Mouse (Mus musculus): Measurements from ENCODE around the gene Acly.
"Not testable (repeated sequence)": the region's sequence is repeated elsewhere in the genome, so short reads cannot be mapped to it uniquely, and the experiment has no call there.

The Acly gene

DNA sequence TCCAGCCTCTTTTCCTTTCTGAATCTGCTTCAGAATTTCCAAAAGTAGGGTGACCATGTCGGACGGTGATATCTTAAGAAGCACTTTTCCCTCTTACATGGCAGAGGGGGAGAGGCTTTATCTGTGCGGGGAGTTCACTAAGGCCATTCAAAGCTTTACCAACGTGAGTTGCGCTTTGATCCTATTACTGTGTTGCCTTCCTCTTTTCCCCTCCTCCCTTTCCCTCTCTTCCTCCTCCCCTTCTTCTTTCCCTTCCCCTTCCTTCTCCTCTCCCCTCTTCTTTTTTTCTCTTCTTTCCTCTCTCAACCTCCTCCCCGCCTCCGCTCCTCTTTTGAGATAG is 17.9 kb upstream of the Acly start:
- no peak for DNase-seq (ENCODE audit: low spot score)

DNA sequence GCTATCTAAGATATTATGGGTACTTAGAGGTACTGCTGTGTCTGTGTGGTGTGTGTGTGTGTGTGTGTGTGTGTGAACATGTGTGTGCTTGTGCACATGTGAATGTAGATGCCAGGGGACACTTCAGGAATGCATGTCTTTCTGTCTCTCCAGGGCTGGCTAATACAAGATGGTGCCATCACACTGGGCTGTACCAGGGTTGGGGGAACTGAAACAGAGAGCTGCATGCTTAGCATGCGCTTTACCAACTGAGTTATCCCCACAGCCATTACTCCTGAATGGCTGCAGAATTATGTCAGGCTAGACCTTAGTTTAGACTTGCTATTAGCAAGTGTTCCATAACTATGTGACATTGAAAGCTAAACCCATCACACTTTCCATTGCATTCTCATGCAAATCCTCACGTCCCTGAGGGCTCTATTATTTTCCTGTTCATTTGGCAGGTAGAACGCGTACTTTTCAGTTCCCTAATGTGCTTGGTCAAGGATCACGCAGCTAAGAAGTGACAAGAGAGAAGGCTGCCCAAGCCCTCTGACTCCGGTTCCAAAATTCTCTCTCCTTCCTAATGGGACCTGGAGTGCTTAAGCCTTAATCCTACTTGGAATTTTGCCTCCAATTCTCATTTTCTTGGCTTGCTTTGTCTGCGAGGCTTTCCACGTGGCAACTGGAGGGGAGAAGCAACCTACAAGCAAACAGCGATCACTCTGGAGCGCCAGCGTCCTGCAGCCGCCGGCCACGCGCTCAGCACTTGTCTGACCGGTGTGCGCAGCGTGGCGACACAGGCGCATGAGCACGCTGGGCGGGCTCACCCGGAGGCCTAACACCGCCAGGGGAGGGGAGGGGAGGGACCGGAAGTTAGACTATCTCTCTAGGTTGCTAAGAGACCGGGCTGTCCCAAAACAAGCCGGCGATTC is 17.3 kb upstream of the Acly start, which contains the start of gene Ttc25:
Gene Ttc25 (plus strand): TSS at position 776 of the 914 bp plus-strand sequence.
- DNase-seq (ENCODE audit: low spot score) = peak; percentile 94

DNA sequence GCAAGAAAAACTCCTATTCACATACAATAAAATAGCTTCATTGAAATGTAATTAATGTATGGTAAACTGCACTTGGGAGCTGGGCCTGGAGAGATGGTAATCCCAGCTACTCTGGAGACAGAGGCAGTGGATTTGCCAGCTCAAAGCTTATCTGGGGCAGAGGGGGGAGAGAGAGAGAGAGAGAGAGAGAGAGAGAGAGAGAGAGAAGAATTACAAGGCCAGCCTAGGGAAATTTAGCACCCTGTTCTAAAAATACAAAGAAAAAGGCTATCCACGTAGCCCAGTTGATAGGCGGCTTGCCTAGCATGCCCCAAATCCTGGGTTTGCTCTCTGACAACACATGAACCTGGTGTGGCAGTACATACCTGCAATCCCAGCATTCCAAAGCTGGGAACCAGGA is 13.8 kb upstream of the Acly start:
- no peak for DNase-seq (ENCODE audit: low spot score)

DNA sequence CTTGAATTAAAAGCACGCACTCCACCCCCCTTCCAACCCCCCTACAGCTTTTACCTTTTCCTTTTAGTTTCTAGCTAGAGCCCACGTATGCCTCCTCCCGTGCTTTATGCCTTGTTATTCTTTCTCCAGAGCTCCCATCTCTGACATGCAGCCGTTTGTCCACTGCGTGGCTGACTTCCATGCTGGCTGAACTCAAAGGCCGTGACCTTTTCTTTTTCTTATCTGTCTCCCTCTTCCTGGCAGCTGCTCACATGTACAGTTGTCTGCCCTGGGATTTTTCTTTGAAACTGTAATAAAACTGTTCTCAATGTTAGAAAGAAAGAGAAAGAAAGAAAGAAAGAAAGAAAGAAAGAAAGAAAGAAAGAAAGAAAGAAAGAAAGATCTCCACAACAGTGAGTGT is 13.2 kb upstream of the Acly start:
- no peak for DNase-seq (ENCODE audit: low spot score)

DNA sequence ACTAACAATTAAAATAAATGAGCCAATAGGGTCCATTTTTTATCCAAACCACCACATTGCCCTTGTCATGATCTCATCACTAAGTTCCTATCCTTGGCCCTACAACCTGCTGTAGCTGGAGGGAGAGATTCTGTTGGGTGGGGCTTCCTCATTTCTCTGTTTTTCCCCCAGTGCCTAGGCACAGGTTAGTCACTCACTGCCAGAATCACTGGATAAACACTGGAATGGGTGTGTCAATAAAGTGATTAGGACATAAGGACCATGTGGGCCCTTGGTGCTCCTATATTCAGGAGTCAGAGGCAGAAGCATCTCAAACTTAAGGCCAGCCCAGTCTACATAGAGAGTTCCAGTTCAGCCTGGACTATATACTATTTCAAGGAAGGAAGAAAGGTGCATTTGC is 8.7 kb upstream of the Acly start:
- no peak for DNase-seq (ENCODE audit: low spot score)

- peak; percentile 70 for DNase-seq (ENCODE audit: low spot score)
Measured at GRCm38 (mm10) chr11:100535996-100536395, 8.2 kb upstream of the Acly start.

GRCm38 (mm10) chr11:100534821-100535220 is 7.0 kb upstream of the Acly start:
- not testable (repeated sequence) for DNase-seq (ENCODE audit: low spot score)

DNA sequence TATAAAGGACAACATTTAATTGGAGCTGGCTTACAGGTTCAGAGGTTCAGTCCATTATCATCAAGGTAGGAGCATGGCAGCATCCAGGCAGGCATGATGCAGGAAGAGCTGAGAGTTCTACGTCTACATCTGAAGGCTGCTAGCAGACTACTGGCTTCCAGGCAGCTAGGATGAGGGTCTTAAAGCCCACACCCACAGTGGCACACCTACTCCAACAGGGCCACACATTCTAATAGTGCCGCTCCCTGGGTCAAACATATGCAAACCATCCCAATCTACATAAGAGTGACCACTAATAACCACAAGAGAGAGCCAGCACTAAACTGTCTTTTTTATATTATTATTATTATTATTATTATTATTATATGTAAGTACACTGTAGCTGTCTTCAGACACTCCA is 6.6 kb upstream of the Acly start:
- DNase-seq (ENCODE audit: low spot score) = not testable (repeated sequence)

DNA sequence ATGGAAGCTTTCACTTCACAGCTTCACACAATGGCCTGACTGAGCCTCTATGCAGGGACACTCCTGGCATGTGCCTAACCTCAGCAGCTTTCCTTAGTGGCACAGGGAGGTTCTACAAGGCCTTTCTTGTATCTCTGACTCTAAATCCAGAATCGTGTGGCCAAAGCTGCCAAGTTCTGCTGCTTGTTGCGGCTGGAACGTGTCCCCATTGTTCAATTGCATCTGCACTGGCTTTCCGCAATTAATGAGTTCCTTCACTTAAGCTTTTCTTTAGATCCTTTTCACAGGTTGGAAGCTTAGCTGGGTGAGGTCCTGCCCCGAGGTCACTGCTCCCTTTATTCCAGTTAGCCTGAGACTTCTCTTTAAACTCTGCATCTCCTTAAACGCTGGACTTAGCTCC is 6.1 kb upstream of the Acly start:
- DNase-seq (ENCODE audit: low spot score) = no peak

DNA sequence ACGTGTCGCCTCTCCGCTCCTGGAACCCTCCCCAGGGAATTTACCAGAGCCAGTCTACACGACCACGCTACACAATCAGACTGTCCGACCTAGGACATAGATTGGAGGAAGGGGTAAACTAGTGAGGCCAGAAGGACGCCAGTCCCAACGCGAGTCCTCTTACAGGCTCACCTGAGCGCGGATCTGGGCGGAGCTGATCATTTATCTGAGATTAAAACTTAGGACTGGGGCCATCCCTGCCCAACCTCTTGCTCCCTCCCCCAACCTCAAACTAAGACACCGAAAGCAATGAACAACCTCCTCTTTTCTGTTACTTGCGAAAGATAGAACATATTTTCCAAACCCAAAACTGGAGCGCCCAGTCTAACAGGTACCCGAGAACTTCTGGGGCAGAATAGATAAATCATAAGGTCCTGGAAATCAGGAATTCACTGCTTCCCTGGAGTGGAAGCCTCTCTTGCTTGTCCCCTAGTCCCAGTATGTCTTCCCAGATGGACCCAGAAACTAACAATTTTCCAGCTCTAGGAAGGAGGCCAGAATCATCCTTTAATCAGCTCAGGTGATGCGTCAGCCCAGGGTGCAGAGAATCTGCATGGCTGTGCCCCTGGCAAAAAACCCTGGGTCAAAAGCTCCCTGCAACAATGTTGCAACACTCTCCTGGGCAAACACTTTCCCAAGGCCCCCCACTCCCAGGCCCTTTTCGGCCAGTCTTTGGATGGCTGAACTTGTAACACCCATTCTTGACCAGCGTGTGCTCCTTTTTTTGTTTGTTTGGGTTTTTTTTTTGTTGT is 770 bp upstream of the Acly start:
- no peak for DNase-seq (ENCODE audit: low spot score)

DNA sequence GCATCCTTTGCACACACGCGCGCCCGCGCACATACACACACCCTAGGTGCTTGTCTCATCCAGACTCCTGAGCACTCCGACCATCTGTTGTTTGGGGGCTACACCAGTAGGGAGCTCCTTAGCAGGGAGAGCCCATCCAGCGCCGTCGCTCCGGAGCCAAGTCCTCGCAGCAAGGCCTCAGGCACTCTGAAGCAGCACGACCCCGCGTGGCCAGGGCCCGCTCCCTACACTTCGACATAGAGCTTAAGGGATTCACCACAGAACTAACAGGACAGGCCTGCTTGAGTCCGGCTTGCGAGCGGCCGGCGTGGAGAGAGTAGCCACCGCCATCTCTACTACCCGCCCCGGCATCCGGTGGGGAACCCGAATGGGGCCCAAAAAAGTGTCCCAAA is 738 bp downstream of the Acly start:
- peak; percentile 61 for DNase-seq (ENCODE audit: low spot score)

DNA sequence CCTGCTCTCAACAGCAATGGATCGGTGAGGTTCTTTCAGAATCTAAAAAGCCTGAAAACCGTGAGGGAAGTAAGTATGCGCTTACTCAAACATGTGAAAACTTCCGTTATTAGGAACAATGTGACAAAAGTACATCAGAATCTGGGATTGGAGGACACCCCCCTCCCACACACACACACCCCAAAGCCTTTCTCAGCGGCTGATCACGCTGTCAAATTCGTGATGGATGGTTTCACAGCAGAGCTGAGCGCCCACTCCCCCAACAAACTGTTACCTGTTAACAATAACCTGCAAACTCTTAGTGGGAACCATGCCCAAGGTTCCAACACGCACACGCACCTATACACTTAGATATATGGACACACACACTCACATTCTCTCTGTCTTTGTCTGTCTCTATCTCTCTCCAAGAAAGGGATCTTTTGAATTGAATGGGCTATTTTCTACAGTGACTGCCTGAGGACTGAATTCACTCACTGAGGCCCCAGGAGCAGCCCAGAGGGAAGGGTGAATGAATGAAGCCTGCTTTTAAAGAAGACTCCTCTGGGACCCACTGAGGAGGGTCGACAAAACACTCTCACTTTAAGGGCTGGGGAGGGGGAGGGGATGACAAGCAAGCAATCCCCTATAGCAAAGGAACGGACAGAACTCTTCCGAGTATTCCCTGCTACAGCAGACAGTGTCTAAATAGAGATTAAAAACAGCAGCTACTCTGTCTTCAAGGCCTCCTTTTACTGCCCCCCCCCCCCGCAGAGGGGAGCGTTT is 1.6 kb downstream of the Acly start:
- DNase-seq (ENCODE audit: low spot score) = no peak

DNA sequence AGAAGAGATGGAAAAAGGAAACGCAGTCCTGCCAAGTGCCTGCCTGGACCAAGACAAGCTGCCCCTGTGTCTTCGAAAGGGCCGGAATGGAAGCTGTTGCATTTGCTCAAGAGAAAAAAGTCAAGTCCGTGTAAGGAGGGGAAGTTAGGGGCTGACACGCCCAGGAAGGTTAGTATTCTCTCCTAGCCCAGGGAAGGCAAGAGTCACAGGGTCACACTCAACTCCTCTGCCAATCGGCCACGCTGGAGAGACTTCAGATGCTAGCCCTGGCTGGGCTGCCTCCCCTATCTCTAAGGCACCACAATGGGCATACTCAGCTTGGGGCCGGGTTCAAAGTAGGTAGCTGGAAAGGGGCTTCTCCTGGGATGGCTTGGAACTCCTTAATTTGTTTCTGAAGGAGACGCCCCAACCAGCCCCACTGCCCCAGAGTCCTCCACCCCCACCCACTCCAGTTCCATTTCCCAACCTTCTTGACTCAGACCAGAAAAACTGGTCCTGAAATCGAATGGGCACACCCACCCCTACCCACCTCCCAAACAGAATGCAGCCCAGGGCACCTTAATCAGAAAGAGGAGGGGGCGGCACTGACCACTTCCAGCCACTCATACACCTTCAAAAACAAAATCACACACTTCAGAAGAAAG is 2.7 kb downstream of the Acly start:
- DNase-seq (ENCODE audit: low spot score) = peak; percentile 23

GRCm38 (mm10) chr11:100524358-100524757 is 3.4 kb downstream of the Acly start:
- peak; percentile 29 for DNase-seq (ENCODE audit: low spot score)

GRCm38 (mm10) chr11:100520838-100521237 is 7.0 kb downstream of the Acly start:
- no peak for DNase-seq (ENCODE audit: low spot score)

GRCm38 (mm10) chr11:100519188-100519587 is 8.6 kb downstream of the Acly start:
- DNase-seq (ENCODE audit: low spot score) = no peak

DNA sequence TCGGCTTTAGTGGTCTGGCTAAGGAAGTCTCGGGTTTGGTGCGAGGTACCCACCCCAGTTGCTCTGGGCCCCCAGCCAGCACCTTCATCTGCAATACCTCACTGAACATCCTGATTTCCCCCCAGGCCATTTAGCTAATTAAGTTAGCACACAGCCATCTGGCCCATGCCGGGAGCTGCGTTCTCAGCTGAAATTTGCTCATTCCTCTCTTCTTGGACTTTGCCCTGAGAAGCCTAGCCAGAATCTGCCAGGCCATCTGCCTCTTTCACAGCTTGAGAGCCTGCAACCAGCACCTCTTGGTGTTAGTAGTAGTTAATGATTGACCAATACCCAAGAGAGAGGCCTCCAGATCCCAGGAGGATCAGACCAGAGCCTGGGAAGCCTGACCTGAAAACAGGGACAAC is 9.6 kb downstream of the Acly start:
- DNase-seq (ENCODE audit: low spot score) = no peak

DNA sequence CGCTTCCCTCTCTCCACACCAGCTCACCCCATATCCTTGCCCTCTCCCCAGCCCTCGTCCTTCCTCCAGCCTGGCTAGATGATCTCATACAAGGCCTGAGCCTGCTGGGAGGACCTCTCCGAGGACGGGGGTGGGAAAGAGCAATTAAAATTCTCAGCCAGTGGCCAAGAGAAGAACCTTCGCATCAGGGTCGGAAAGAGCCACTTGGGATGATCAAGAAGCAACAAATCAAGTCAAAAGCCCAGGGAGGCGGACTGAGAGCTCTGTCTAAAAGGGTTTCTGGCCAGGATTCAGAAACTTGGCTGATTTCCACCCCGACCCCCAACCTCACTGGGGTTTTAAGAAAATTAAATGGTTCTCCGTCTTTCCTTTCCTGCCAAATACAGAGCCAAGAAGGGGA is 11.5 kb downstream of the Acly start:
- no peak for DNase-seq (ENCODE audit: low spot score)

DNA sequence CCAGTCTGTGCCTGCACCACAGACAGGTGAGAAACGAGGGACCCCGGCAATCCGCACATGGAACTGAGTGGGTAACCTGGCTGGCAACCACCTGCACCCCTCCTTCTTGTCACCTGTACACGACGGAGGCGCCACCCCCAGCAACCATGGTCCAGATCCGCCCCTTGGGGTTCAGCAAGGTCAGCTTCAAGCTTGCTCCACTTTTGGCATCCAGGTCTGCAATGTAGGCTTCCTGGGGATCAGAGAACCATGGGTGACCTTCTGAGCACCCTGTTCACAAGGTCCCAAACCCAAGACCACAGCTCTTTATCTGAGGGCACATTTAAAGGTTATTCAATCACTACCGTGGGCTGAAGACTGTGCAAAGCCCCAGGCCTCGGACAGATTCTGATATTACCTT is 12.0 kb downstream of the Acly start:
- no peak for DNase-seq (ENCODE audit: low spot score)

- no peak for DNase-seq (ENCODE audit: low spot score)
Measured at GRCm38 (mm10) chr11:100515061-100515460, 12.7 kb downstream of the Acly start.

- no peak for DNase-seq (ENCODE audit: low spot score)
Measured at GRCm38 (mm10) chr11:100513716-100514115, 14.1 kb downstream of the Acly start.

DNA sequence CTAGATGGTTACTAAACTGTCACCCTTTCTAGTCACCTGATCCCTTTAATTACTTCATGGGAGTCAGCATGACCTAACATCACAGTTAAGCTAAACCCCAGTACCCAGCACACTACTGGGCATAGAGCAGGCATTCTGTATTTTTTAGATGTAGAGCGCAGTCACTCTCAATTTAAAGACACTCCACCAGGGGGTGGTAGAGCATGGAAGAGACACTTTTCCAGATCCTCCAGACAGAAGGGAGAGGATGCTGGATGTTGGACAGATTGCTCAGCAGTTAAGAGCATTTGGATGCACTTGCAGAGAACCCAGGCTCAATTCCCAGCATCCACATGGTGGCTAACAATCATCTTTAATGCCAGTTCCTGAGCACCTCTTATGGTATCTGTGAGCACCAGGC is 15.4 kb downstream of the Acly start:
- peak; percentile 58 for DNase-seq (ENCODE audit: low spot score)

Measured in adipocyte (in vitro differentiated cells).